Mouse (Mus musculus) cerebellum, adult 2 months (tissue): Measurements from ENCODE around the gene Layn.

Source experiments
- CTCF ChIP-seq: fragments of 200-500 bp; IDR thresholded peaks from 2 replicates; pipeline ENCODE4 v1.5.1; 2011; ENCODE audit warnings: low read depth, mild to moderate bottlenecking, control low read depth, low read length, moderate library complexity, borderline replicate concordance; ENCODE audit not compliant: insufficient read depth
- POLR2A ChIP-seq: fragments of 200-500 bp; IDR thresholded peaks from 2 replicates; pipeline ENCODE4 v1.6.1; 2011; ENCODE audit warnings: low read length, control low read depth, borderline replicate concordance; ENCODE audit not compliant: insufficient read depth

DNA sequence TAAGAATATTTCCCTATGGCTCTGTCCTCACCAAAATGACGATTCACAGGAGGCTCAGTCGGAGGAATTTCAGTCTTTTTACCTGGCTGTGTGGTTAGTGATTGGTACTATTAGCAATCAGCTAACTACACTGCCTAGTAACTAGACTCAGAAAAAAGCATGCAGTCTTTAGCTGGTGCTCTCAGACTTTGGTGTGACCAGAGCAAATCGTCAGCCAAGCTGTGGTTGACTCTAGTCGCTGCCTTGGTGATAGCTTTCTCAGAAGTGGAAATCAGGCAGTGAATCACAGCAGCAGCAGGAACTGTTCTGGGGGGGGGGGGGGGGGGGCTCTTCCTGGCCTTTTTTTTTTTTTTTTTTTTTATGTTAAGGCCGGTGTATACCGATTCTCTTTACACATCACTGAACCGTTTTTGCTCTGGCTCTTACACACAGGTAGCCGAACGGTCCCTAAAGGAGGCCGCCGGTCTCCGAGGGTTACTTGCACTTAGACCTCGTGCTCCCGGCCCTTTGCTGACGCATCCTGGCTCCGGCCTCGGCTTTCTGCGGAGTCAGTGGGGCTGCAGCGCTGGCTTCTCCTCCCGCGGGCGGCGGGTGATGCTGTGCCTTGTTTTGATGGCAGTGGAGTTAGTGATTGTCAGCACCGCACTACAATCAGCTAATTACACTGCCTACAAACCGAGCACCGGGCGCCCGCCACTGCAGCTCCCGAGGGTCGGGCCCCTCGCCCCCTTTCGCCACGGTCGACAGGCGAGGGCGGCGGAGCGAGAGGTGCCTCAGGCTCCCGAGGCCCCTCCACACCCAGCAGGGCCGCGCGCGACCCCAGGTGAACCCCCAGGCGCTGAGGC lies 26.3 kb upstream of the Layn start:
- TF ChIP-seq POLR2A (no peak), CTCF (no peak)
